Mouse (Mus musculus) left cerebral cortex, postnatal 25 days (tissue): ENCODE results near the gene Cyp4a32. TPM values are rescaled to one million over a fixed set of nuclear protein-coding genes. Genes with fewer than 3 reads are reported as not detected.
"Not testable (repeated sequence)": the region's sequence is repeated elsewhere in the genome, so short reads cannot be mapped to it uniquely, and the experiment has no call there.

Source experiments
- DNase-seq, 2 experiments: peaks; one replicate each; pipeline ENCODE4 v3.0.0; 2022; ENCODE audit warnings: low spot score in 2 of 2, mixed read lengths in 1 of 2
- intact Hi-C: fragments of 180-260 bp; cut with DNase I; formaldehyde crosslinking; loops from one replicate; pipeline ENCODE4 v1.15.1; 2025
- total RNA-seq, 2 experiments: library from RNA; stranded (reverse); gene quantifications; 2 replicates each; pipeline ENCODE4 v1.2.3; 2021

Cyp4a32 gene
- total RNA-seq, 2 experiments from 2014 or later: not detected

- intact Hi-C loops: no loop called here
Observed at GRCm38 (mm10) chr4:115650866-115651265, 50.1 kb downstream of the Cyp4a32 start.

GRCm38 (mm10) chr4:115655841-115656534 lies 55.2 kb downstream of the Cyp4a32 start:
- DNase-seq, intact Hi-C loops: not testable (repeated sequence)

More at GRCm38 (mm10) chr4:115650866-115651265, 50.1 kb downstream of the Cyp4a32 start:
- peak; percentile 20 to 89 for DNase-seq

- intact Hi-C loops: not testable (repeated sequence)
Observed at GRCm38 (mm10) chr4:115656535-115656922, 55.8 kb downstream of the Cyp4a32 start.

GRCm38 (mm10) chr4:115657104-115657866 lies 56.5 kb downstream of the Cyp4a32 start:
- DNase-seq: peak; percentile 18 to 55
- intact Hi-C loops: no loop called here

More at GRCm38 (mm10) chr4:115656535-115656922, 55.8 kb downstream of the Cyp4a32 start:
- DNase-seq: not testable (repeated sequence)

GRCm38 (mm10) chr4:115657867-115658249 lies 57.1 kb downstream of the Cyp4a32 start:
- DNase-seq: no peak
- intact Hi-C loops: no loop called here

GRCm38 (mm10) chr4:115659190-115659589 lies 58.4 kb downstream of the Cyp4a32 start:
- no peak for DNase-seq
- intact Hi-C loops: no loop called here

Other genes with a start within 250 kb of the Cyp4a32 start
- not detected for gene Cyp4a12b, start 189.3 kb upstream of the Cyp4a32 start, total RNA-seq
- gene Cyp4a30b, start 148.4 kb upstream of the Cyp4a32 start, total RNA-seq: not detected
- gene Cyp4a14, start 104.8 kb upstream of the Cyp4a32 start, total RNA-seq: not detected
- not detected for gene Cyp4a10, start 82.7 kb upstream of the Cyp4a32 start, total RNA-seq
- gene Cyp4a31, start 37.3 kb upstream of the Cyp4a32 start, total RNA-seq: not detected
- 1 to 10 TPM; 2.2 to 2.6 TPM for gene Cyp4b1, start 46.8 kb downstream of the Cyp4a32 start, total RNA-seq
- 10 to 100 TPM; 50.9 to 52.1 TPM for gene Efcab14, start 136.8 kb downstream of the Cyp4a32 start, total RNA-seq
- gene Tex38, start 180.0 kb downstream of the Cyp4a32 start, total RNA-seq: not detected
- 10 to 100 TPM; 53.1 to 63.6 TPM for gene Atpaf1, start 183.8 kb downstream of the Cyp4a32 start, total RNA-seq
- 1 to 10 TPM; 3.3 to 4.4 TPM for gene Mob3c, start 227.1 kb downstream of the Cyp4a32 start, total RNA-seq
- 10 to 100 TPM; 33.1 to 38.6 TPM for gene Mknk1, start 238.2 kb downstream of the Cyp4a32 start, total RNA-seq